ENCODE assay signal across 15 mouse cellular contexts in genomic region chr2:160915821-160916610, GRCm38 (mm10). TPM values are rescaled to one million over a fixed set of nuclear protein-coding genes. Genes with fewer than 3 reads are reported as not detected.
DNase-seq lines count a peak whose midpoint lies in the region; ATAC-seq lines count a peak whose summit lies in the region.
"Had no signal": no experiment of that assay in that cellular context is flagged by ENCODE, and none has a peak within 500 bp of the region (broad histone marks: within the 10 kb centered on the region; RNA-seq: fewer than 3 reads in every experiment).

No protein-coding gene starts in this region.

- H3K4me1 ChIP-seq in heart, embryonic 15.5 days (replicated peaks), result peaks cover 33% of the 10 kb centered on the region
- peaks cover 34% of the 10 kb centered on the region for H3K4me1 ChIP-seq in limb, embryonic 12.5 days (replicated peaks)
- no peaks in the 10 kb centered on the region; the same call in 1 of the 2 replicates for H3K4me1 ChIP-seq in kidney, embryonic 14.5 days (ENCODE audit: control insufficient read depth, insufficient read depth, low read length)

- ATAC-seq in heart, embryonic 15.5 days (replicated peaks; ENCODE audit: insufficient number of reproducible peaks, insufficient read depth, low FRiP score, low read depth), result no peak
- no peak for ATAC-seq in limb, embryonic 12.5 days (ENCODE audit: insufficient number of reproducible peaks, insufficient read depth, low FRiP score, low TSS enrichment, low read depth)
- ATAC-seq in inflammation-experienced regulatory T-cells, adult 6 months, result no peak
- ATAC-seq in kidney, embryonic 14.5 days (ENCODE audit: low FRiP score, low TSS enrichment), result no peak

- H3K9ac ChIP-seq in heart, embryonic 15.5 days, result no peak overlapping the region
- H3K9ac ChIP-seq in limb, embryonic 12.5 days (replicated peaks), result no peak overlapping the region; the same call in 1 of the 2 replicates
- H3K9ac ChIP-seq in kidney, embryonic 14.5 days (ENCODE audit: low read depth, low read length), result no peak overlapping the region
- H3K9ac ChIP-seq: forebrain, embryonic 12.5 days; hindbrain, embryonic 12.5 days; kidney, embryonic 15.5 days; liver, embryonic 14.5 days had no signal

- H3K9me3 ChIP-seq in heart, embryonic 15.5 days (replicated peaks), result no peaks in the 10 kb centered on the region
- no peaks in the 10 kb centered on the region for H3K9me3 ChIP-seq in limb, embryonic 12.5 days
- no peaks in the 10 kb centered on the region for H3K9me3 ChIP-seq in kidney, embryonic 14.5 days (ENCODE audit: control insufficient read depth, low read length)
- H3K9me3 ChIP-seq: forebrain, embryonic 12.5 days; hindbrain, embryonic 12.5 days; kidney, embryonic 15.5 days had no signal

- H3K36me3 ChIP-seq in heart, embryonic 15.5 days, result no peaks in the 10 kb centered on the region
- H3K36me3 ChIP-seq in limb, embryonic 12.5 days, result no peaks in the 10 kb centered on the region
- no peaks in the 10 kb centered on the region for H3K36me3 ChIP-seq in kidney, embryonic 14.5 days (ENCODE audit: control insufficient read depth, insufficient read depth, low read length)
- H3K36me3 ChIP-seq: forebrain, embryonic 12.5 days; hindbrain, embryonic 12.5 days; kidney, embryonic 15.5 days had no signal

- H3K4me2 ChIP-seq in heart, embryonic 15.5 days, result peak overlapping the region; percentile 32
- H3K4me2 ChIP-seq in limb, embryonic 12.5 days, result no peak overlapping the region
- no peak overlapping the region for H3K4me2 ChIP-seq in kidney, embryonic 14.5 days (replicated peaks; ENCODE audit: low read depth, low read length)
- H3K4me2 ChIP-seq: forebrain, embryonic 12.5 days; heart, embryonic 11.5 days; hindbrain, embryonic 12.5 days; kidney, embryonic 15.5 days had no signal

- peaks cover 47% of the 10 kb centered on the region for H3K27me3 ChIP-seq in heart, embryonic 15.5 days
- peaks cover 31% of the 10 kb centered on the region for H3K27me3 ChIP-seq in limb, embryonic 12.5 days
- peaks cover 21% of the 10 kb centered on the region for H3K27me3 ChIP-seq in kidney, embryonic 14.5 days (ENCODE audit: control insufficient read depth, insufficient read depth, low read length)

- 54% methylated on average over 13 of the region's 13 CpGs for WGBS in heart, embryonic 15.5 days
- 72% methylated on average over 13 of the region's 13 CpGs for WGBS in limb, embryonic 12.5 days
- 71% methylated on average over 13 of the region's 13 CpGs for WGBS in kidney, embryonic 14.5 days

- intact Hi-C loops in heart, postnatal 36 days (cut with DNase I), result no loop called here

- H3K27ac ChIP-seq in heart, embryonic 15.5 days, result no peak overlapping the region
- 0 out of 2 replicates have a peak overlapping the region, but pooled peaks have one; percentile 13 for H3K27ac ChIP-seq in limb, embryonic 12.5 days
- no peak overlapping the region for H3K27ac ChIP-seq in kidney, embryonic 14.5 days (ENCODE audit: low read depth, low read length)
- H3K27ac ChIP-seq: forebrain, embryonic 12.5 days; hindbrain, embryonic 12.5 days; kidney, embryonic 15.5 days; liver, embryonic 14.5 days had no signal

- DNase-seq in heart, postnatal 36 days, result no peak
- DNase-seq in cerebellum, adult 11 months, result peak; percentile 48
- DNase-seq in cerebellum, postnatal 25 days, result peak; percentile 72 to 73
- DNase-seq in heart, adult 11 months, result no peak
- DNase-seq: adrenal gland, postnatal 14 days; gastrocnemius, postnatal 14 days had no signal

- H3K4me3 ChIP-seq in heart, embryonic 15.5 days, result no peak overlapping the region
- no peak overlapping the region for H3K4me3 ChIP-seq in limb, embryonic 12.5 days (replicated peaks)
- no peak overlapping the region for H3K4me3 ChIP-seq in kidney, embryonic 14.5 days (ENCODE audit: low read length)
- H3K4me3 ChIP-seq: forebrain, embryonic 12.5 days; hindbrain, embryonic 12.5 days; kidney, embryonic 15.5 days had no signal

RNA-seq across cellular contexts. Expression of gene Emilin3, which starts 3.9 kb away (rescaled TPM):
- 1.7 and 5.4 TPM in 2 replicates for polyA plus RNA-seq in heart, embryonic 15.5 days (2015; fragmentation: Nextera tagmentation; extraction: Ambion mirVana)
- 1 to 10 TPM; 1.8 to 4.1 TPM for total RNA-seq in heart, postnatal 36 days (2021)
- 15.9 and 16.7 TPM in 2 replicates for polyA plus RNA-seq in limb, embryonic 12.5 days (2016; fragmentation: Nextera tagmentation; extraction: Ambion mirVana)
- not detected for polyA plus RNA-seq in inflammation-experienced regulatory T-cells, adult 6 months (2017; shearing (Covaris generic))
- 2.0 and 3.5 TPM in 2 replicates for polyA plus RNA-seq in kidney, embryonic 14.5 days (2014; fragmentation: Nextera tagmentation; extraction: Ambion mirVana)

RNA-seq across cellular contexts. Expression of gene Lpin3, which starts 35.5 kb away (rescaled TPM):
- 0.69 and 1.7 TPM in 2 replicates for polyA plus RNA-seq in heart, embryonic 15.5 days (2015; fragmentation: Nextera tagmentation; extraction: Ambion mirVana)
- total RNA-seq in heart, postnatal 36 days (2021), result 1 to 10 TPM; 4.1 to 7.0 TPM
- 2.6 and 2.9 TPM in 2 replicates for polyA plus RNA-seq in limb, embryonic 12.5 days (2016; fragmentation: Nextera tagmentation; extraction: Ambion mirVana)
- polyA plus RNA-seq in inflammation-experienced regulatory T-cells, adult 6 months (2017; shearing (Covaris generic)), result under 1 TPM; 0.19 to 0.33 (median 0.24) TPM
- 1.1 and 1.9 TPM in 2 replicates for polyA plus RNA-seq in kidney, embryonic 14.5 days (2014; fragmentation: Nextera tagmentation; extraction: Ambion mirVana)

RNA-seq across cellular contexts. Expression of gene Zhx3, which starts 43.2 kb away (rescaled TPM):
- polyA plus RNA-seq in heart, embryonic 15.5 days (2015; fragmentation: Nextera tagmentation; extraction: Ambion mirVana), result 5.9 and 7.9 TPM in 2 replicates
- 10 to 100 TPM; 44.5 to 47.7 TPM for total RNA-seq in heart, postnatal 36 days (2021)
- 10.4 and 11.6 TPM in 2 replicates for polyA plus RNA-seq in limb, embryonic 12.5 days (2016; fragmentation: Nextera tagmentation; extraction: Ambion mirVana)
- polyA plus RNA-seq in inflammation-experienced regulatory T-cells, adult 6 months (2017; shearing (Covaris generic)), result 10 to 100 TPM in 1 of 3 experiments, 1 to 10 TPM in 2; 4.8 to 10.6 (median 8.1) TPM
- polyA plus RNA-seq in kidney, embryonic 14.5 days (2014; fragmentation: Nextera tagmentation; extraction: Ambion mirVana), result 7.0 and 10.2 TPM in 2 replicates

Comparison
In these comparisons a context has a peak if more than half of its experiments do, and no peak if none do; other contexts are left out.
1. DNase-seq: peak in cerebellum, adult 11 months (single experiment) and cerebellum, postnatal 25 days (2 of 2); none in heart, postnatal 36 days (0 of 2) and heart, adult 11 months (single experiment).